Mouse (Mus musculus): ENCODE results near the gene Gjb1.

DNA sequence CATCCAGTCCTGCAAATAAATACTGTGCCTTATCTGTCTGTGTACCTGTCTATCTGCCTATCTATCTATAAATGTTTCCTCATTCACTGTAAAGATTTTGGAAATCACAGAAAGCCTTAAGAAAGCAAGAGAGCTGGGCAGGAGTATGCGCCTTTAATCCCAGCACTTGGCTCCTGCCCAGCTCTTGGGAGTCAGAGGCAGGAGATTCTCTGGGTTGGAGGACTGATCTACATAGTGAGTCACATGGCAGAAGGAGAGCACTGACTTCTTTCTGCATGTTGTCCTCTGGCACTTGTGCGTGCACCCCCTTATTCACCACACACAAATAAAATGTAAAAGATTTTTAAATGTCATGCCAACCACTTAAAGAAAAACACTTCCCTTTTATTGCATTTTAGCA lies 47.3 kb downstream of the Gjb1 start:
- TF ChIP-seq CTCF (IDR thresholded peaks at IDR 0.05; ENCODE audit: low read depth, low read length) (no peak), POLR2A (IDR thresholded peaks at IDR 0.05; ENCODE audit: borderline replicate concordance, low read depth, low read length) (no peak)
